Mouse (Mus musculus): ENCODE measurements around the gene Pdgfb. TPM values are rescaled to one million over a fixed set of nuclear protein-coding genes. Genes with fewer than 3 reads are reported as not detected.
A peak's percentile ranks its signal among the peaks of the same experiment; 100 is the strongest.

The Pdgfb gene
- total RNA-seq, 2 experiments from 2014 or later, result 0.26 to 0.30 TPM

DNA sequence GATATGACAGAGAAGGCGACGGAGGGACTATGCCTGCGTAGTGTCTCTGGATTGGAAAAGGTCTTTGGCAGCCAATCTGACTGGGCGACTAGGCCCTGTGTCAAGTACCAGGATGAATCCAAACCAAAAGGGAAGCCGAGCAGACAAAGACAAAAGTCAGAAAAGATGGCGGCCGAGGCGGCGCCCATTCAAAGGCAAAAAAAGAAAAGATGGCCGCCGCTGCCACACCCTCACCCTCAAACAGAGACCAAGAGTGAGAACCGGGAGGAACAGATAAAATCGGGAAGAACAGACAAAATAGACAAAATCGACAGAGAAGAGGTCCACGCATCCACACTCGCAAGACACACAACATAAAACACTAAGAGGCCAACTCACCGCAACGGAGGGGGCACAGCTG lies 44.3 kb downstream of the Pdgfb start:
- no peak for ATAC-seq (replicated peaks; ENCODE audit: poor library complexity, severe bottlenecking)

DNA sequence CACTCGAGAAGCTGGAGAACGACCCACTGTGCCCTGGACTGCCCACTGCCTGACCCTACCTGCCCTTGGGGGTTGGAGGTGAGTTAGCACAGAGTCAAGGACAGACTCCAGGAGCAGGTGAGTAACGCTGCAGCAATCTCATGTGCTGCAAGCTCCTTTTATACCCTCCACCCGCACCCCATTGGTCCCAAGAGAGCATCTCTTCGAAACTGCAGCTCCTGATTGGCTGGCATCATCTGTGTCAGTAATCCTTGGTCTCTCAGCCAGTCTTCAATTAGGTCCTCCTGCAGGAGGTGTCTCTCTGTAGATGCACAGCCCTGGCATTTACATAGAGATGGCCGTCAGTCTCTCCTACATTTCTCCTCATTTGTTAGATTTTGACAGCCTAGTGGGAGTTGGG lies 47.4 kb downstream of the Pdgfb start:
- ATAC-seq (replicated peaks; ENCODE audit: poor library complexity, severe bottlenecking), result no peak

DNA sequence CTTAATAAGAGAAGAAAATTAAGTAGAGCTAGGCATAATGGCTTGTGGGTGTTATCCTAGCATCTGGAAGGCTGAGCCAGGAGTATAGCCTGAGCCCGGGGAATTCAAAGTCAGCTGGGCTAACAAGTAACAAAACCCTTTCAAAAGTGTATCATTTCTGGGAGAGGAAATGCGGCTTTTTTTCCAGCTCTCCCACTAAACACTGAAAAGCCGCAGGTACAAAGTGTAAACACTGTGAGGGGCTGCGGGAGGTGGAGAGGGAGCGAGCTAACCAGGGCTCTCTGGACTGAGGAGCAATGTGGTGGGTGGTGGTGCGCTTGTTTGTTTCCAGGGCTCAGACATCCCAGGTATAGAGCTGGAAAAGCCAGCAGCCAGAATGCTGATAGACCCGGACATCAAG lies 50.4 kb downstream of the Pdgfb start:
- no peak for ATAC-seq (replicated peaks; ENCODE audit: poor library complexity, severe bottlenecking)

DNA sequence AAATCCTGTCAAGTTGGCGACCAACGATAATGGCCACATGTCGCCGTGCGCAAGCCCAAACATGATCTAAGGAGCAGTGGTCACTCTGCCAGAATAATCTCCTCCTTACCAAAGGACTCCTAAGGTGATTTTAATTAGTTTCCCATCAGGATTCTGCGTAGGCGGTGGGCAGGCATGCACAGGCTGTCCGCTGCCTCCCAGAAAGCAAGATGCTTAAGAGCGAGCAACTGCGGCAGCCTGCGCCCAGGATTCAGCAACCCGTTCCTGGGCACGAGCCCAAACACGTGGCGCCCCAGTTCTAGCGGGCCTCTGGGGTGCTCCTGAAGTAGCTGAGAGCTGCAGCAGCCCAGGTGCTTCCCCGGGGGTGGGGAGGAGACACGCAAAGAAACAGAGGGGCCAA lies 52.1 kb downstream of the Pdgfb start:
- ATAC-seq (replicated peaks; ENCODE audit: poor library complexity, severe bottlenecking), result no peak

DNA sequence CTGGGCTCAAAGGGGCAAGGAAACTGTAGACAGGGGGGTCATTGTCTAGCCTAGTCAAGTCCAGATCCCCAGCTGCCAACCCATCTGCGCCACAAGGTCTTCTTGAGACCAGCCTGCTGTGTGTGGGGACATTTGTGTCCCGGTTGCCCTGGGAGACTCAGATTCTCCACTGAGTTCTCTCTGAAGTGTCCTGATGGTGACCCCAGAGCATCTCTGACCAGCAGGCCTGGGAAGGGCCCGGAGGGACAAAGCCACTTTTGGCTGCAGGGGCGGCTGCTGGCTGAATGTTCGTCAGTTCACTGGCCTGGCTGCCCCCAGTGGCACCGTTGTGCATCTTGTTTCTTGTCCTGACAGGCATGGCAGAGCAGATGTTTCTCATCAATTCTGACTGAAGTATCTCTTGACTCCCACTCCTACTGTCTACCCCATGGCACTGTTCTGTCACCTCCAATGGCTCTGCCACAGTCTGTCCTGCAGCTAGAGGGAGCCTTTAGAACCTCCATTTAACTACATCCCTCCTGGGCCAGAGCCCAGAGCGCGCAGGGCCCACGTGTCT lies 53.3 kb downstream of the Pdgfb start:
- no peak for ATAC-seq (replicated peaks; ENCODE audit: poor library complexity, severe bottlenecking)

DNA sequence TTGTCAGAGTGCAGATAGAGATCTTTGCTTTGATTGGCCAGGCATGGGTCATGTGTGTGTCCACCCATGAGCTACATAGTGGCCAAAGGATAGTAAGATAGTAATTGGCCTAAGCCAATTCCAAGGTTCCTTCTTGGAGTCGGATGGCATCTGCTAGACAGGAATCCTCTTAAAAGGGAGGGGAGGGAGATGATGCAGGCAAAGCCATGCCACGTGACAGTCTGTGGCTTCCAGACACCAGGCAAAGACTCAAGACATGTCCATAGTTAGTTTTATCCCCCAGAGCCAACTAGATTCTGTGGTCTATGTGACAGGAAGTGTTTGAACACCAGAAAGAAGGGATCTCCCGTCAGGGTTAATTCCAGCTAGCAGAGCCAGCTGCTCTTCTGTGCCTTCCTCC lies 56.4 kb downstream of the Pdgfb start:
- ATAC-seq (replicated peaks; ENCODE audit: poor library complexity, severe bottlenecking), result no peak

DNA sequence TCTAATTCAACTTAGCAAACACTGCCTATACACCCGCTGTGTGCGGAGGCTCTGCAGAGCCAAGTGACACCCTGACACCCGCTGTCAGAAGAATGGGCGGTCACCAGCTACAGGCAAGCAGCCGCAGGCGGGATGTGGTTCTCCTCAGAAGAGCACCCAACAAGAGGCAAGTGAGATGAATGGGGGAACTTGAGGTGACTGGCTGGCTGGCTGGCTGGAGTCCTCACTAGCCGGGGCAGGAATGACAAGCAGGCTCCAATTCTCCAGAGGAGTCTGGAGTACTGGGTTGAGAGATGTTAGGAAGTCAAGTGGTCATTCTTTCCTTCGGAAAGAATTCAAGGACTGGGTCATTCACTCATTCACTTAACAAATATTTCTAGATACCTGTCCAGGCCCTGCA lies 58.2 kb downstream of the Pdgfb start:
- ATAC-seq (replicated peaks; ENCODE audit: poor library complexity, severe bottlenecking), result 0 out of 2 replicates have a peak, but pooled peaks have one; percentile 27

DNA sequence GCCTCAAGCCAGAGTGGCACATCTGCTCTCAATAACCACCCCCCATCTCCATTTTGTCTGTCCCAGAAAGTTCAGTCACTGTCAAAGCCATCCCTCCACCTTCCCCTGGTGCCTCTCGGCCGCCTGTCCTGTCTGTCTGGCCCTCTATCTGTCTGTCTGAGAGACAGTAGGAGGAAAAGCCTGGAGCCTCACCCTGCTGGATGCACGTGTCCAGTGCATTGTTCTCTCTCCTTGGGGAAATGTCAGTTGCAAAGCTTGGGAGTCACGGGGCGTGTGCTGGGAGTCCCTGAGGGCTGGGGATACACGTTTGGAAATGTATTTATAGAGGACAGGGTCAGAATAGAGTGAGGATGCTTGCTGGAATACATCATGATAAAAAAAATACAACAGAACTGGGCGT lies 61.3 kb downstream of the Pdgfb start:
- no peak for ATAC-seq (replicated peaks; ENCODE audit: poor library complexity, severe bottlenecking)

DNA sequence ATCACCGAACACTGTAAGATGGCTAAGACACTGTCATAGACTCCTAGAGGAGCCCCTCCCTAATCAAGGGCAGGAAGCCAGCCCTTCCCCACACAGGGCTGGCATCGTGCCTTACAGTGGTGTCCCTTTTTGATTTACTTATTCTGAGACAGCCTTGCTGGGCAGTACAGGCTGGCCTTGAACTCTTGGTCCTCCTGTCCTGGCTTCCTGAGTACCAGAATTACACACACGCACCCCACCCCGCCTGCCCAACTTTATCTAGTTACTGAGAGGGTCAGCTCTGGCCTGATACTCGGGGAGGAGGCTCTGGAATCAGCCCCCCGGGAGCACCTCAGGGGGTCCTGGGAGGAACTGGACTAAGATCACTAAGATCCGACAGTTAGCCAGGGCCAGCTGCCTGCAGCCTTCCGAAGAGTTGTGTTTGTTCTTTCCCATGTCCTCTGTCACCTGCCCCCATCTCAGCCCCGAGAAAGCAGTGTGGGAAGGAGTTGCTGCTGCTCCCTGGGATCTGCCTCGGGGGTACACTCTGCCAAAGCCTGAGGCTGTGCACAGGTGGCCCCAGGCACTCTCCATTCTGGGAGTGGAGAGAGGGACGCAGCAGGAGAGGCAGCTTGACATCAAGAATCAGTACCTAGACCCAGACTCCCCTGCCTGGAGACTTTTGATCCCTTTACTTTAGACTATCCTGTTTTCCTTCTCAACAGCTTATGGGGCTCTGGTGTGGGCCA lies 62.1 kb downstream of the Pdgfb start:
- no peak for ATAC-seq (replicated peaks; ENCODE audit: poor library complexity, severe bottlenecking)

DNA sequence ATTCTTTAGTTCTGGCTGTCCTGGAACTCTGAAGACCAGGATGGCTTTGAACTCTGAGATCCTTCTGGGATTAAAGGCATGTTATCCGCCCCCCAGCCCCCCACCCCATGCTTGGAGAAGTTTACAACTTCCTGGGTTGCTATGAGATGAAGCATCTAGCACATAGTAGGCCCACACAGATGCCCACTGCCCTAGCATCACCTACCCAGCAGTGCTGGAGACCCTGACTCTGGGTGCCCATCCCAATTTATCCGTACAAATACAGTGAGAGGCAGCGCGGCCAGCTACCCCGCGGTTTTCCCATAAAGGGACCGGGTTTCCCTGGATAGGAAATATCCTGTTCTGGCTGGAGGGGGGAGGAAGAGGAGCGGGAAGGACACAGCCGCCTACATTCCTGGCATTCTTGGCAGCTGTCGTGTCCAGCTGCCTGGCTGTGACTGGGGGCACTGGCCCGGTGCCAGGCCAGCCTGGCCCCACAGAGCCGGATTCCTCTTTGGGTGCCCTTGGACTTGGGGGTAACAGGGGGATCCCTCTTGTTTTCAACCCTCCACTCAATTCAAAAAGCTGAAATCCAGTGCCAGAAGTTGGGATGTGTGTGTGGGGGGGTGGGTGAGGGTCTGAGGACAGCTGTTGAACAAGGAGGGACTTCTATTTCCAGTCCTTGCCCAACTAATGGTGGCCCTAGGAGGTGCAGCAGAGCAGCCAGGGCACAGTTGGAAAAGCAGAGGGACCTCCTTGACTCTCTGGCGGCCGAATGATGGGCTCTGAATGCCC lies 62.9 kb downstream of the Pdgfb start:
- ATAC-seq (replicated peaks; ENCODE audit: poor library complexity, severe bottlenecking), result no peak

DNA sequence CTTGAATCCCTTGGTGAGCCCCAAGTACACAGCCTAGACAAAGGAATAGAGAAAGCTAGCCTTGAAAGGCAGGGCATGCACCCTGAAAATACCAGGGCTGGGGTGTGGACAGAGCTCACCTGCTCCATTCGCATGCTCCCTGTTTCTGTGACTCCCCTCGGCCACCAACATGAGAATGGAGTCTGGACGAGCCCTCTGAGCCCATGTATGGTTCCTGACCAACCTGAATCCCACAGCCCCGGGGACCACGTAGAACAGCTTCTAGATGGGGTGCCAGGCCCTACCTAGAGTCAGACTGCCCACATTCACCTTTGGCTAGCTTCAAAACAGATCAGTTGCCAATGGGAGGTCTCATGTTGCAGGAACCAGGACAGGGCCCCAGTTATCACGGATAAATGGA lies 63.6 kb downstream of the Pdgfb start:
- ATAC-seq (replicated peaks; ENCODE audit: poor library complexity, severe bottlenecking), result no peak

DNA sequence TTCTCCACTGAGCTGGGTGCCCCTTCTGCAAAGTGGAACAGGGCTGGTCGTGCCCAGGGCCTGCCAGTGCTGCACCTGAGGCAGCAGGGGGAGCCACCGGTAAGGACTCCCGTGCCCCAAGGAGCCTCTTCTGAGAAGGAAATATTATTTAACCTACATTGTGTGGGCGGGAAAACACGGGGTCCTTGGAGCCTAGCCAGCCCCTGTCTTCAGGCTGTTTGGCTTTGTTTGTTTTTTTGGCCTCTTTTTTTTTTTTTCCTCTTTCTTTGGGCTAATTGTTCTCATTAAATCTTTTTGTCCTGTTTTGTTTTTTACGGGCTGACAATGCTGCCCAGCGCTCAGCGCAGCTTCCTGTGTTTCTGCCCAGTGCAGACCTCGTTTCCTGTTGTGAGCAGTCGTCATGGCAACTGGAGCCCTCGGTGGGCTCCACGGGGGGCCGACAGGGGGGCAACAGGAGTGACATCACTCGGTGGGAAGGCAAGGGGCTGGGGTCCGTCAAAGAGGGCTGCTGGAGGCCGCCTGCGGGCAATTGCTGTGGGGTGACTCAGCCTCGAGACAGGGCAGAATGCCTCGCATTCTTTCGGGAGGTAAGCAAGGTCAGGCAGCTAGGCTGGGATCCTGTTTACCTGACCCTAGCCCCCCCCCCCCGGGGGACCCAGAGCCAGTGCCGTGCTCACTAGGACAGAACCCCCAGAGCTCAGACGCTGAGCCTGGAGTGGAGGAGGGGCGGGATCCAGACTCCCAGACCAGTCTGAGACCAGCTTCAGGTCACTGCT lies 64.3 kb downstream of the Pdgfb start:
- ATAC-seq (replicated peaks; ENCODE audit: poor library complexity, severe bottlenecking), result peak; percentile 37; the same call in 1 of the 2 replicates

DNA sequence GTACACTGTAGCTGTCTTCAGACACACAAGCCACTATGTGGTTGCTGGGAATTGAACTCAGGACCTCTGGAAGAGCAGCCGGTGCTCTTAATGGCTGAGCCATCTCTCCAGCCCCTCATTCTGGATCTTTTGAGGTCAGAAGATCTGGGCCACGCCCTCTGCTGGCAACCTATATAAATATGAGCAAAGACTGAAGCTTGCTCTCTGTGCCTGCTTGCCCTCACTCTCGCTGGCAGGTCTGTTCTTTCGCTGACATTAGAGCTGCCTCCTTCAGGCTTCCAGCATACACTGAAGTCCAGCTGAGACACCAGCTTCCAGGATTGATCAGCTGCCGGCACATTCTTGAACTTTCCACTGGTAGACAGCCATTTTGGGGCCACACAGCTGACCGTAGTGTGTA lies 67.1 kb downstream of the Pdgfb start:
- no peak for ATAC-seq (replicated peaks; ENCODE audit: poor library complexity, severe bottlenecking)

DNA sequence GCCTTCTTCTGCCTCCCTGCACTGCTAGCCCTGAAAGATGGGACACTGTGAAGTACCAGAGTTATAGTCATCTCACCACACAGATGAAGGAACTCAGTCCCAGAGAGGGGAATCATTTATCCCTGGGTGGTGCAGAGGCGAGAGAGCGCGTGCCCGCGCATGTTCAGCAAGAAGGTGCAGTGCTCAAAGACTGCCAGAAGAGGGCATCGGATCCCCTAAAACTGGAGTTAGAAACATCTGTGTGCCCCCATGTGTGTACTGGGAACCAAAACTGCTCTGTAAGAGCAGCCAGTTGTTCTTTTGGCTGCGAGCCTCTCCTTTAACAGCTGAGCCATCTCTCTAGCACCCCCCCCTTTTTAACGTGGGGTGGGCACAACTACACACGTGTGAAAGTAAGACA lies 68.0 kb downstream of the Pdgfb start:
- peak; percentile 41 for ATAC-seq (replicated peaks; ENCODE audit: poor library complexity, severe bottlenecking)

DNA sequence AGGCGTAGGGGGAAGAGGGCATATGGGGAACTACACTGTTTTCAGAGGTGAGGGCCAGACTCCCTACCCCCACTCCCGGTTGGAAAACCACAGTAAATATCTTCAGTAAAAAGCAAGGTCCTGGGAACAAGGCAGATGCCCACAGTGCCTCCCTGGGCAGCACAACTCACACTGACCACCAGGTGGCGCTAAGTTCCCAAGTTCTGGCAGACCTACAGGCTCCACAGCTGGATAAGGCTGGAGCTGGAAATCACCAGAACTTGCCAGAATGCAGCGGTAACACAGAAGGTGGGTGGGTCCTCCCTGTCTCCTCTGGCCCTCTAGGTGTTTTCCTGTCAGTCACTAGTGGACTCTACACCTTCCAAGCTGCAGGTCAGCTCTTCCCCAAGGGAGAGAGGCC lies 68.8 kb downstream of the Pdgfb start:
- ATAC-seq (replicated peaks; ENCODE audit: poor library complexity, severe bottlenecking), result peak; percentile 71

Other genes with a start within 250 kb of the Pdgfb start
- gene Dnal4, start 237.1 kb downstream of the Pdgfb start, total RNA-seq (2014; fragmentation: Nextera tagmentation), result 9.5 and 27.7 TPM in 2 replicates
- 11.6 and 13.5 TPM in 2 replicates for gene Dnal4, start 237.1 kb downstream of the Pdgfb start, total RNA-seq (2017)
- 0.52 and 0.85 TPM in 2 replicates for gene Nptxr, start 210.2 kb downstream of the Pdgfb start, total RNA-seq (2014; fragmentation: Nextera tagmentation)
- 0.04 and 0.31 TPM in 2 replicates for gene Nptxr, start 210.2 kb downstream of the Pdgfb start, total RNA-seq (2017)
- not detected in 2 replicates for gene Npcd, start 180.7 kb downstream of the Pdgfb start, total RNA-seq (2014; fragmentation: Nextera tagmentation)
- gene Npcd, start 180.7 kb downstream of the Pdgfb start, total RNA-seq (2017), result not detected in 2 replicates
- 10.6 and 13.5 TPM in 2 replicates for gene Cbx6, start 180.3 kb downstream of the Pdgfb start, total RNA-seq (2014; fragmentation: Nextera tagmentation)
- 10.8 and 11.6 TPM in 2 replicates for gene Cbx6, start 180.3 kb downstream of the Pdgfb start, total RNA-seq (2017)
- 213 and 215 TPM in 2 replicates for gene Apobec3, start 123.3 kb downstream of the Pdgfb start, total RNA-seq (2014; fragmentation: Nextera tagmentation)
- gene Apobec3, start 123.3 kb downstream of the Pdgfb start, total RNA-seq (2017), result 159 and 162 TPM in 2 replicates
- gene Cbx7, start 43.9 kb downstream of the Pdgfb start, total RNA-seq (2014; fragmentation: Nextera tagmentation), result 3.4 and 3.7 TPM in 2 replicates
- gene Cbx7, start 43.9 kb downstream of the Pdgfb start, total RNA-seq (2017), result 0.26 and 1.7 TPM in 2 replicates
- gene Syngr1, start 76.4 kb upstream of the Pdgfb start, total RNA-seq (2014; fragmentation: Nextera tagmentation), result 1.5 and 1.6 TPM in 2 replicates
- 1.6 and 4.0 TPM in 2 replicates for gene Syngr1, start 76.4 kb upstream of the Pdgfb start, total RNA-seq (2017)
- 2,307 and 2,508 TPM in 2 replicates for gene Rpl3, start 76.9 kb upstream of the Pdgfb start, total RNA-seq (2014; fragmentation: Nextera tagmentation)
- 3,100 and 3,113 TPM in 2 replicates for gene Rpl3, start 76.9 kb upstream of the Pdgfb start, total RNA-seq (2017)
- gene Tab1, start 118.2 kb upstream of the Pdgfb start, total RNA-seq (2014; fragmentation: Nextera tagmentation), result 15.0 and 22.3 TPM in 2 replicates
- gene Tab1, start 118.2 kb upstream of the Pdgfb start, total RNA-seq (2017), result 13.0 and 21.3 TPM in 2 replicates
- not detected in 2 replicates for gene Mgat3, start 158.7 kb upstream of the Pdgfb start, total RNA-seq (2014; fragmentation: Nextera tagmentation)
- not detected in 2 replicates for gene Mgat3, start 158.7 kb upstream of the Pdgfb start, total RNA-seq (2017)
- 20.3 and 31.4 TPM in 2 replicates for gene Mief1, start 219.0 kb upstream of the Pdgfb start, total RNA-seq (2014; fragmentation: Nextera tagmentation)
- 19.2 and 20.8 TPM in 2 replicates for gene Mief1, start 219.0 kb upstream of the Pdgfb start, total RNA-seq (2017)
- 39.4 TPM in 1 of 2 replicates, not detected in the other for gene AC140267.1, start 220.9 kb upstream of the Pdgfb start, total RNA-seq (2014; fragmentation: Nextera tagmentation)
- not detected in 2 replicates for gene AC140267.1, start 220.9 kb upstream of the Pdgfb start, total RNA-seq (2017)
- gene Atf4, start 240.2 kb upstream of the Pdgfb start, total RNA-seq (2014; fragmentation: Nextera tagmentation), result 195 and 214 TPM in 2 replicates
- gene Atf4, start 240.2 kb upstream of the Pdgfb start, total RNA-seq (2017), result 361 and 380 TPM in 2 replicates
- 34.9 and 40.9 TPM in 2 replicates for gene Rps19bp1, start 249.3 kb upstream of the Pdgfb start, total RNA-seq (2014; fragmentation: Nextera tagmentation)
- 32.7 and 40.0 TPM in 2 replicates for gene Rps19bp1, start 249.3 kb upstream of the Pdgfb start, total RNA-seq (2017)

Measured in granulocyte monocyte progenitor cell, adult 5-6 weeks (primary cell).